Mouse (Mus musculus) ES-E14 (cell line): ENCODE measurements around the gene Kctd21. TPM values are rescaled to one million over a fixed set of nuclear protein-coding genes. Genes with fewer than 3 reads are reported as not detected.

Experiments
- DNase-seq: peaks from one replicate; pipeline ENCODE4 v3.0.0-alpha.2; 2013; ENCODE audit warnings: low read depth, low spot score
- H3K27ac ChIP-seq: 2 replicates; pipeline ENCODE4 v1.5.1; 2012; ENCODE audit warnings: low read depth, mild to moderate bottlenecking, low read length, moderate library complexity, mixed read lengths; ENCODE audit not compliant: poor library complexity, insufficient read depth, severe bottlenecking
- H3K36me3 ChIP-seq: 2 replicates; pipeline ENCODE4 v1.6.1; 2012; ENCODE audit warnings: mild to moderate bottlenecking, low read length, moderate library complexity, mixed read lengths; ENCODE audit not compliant: control insufficient read depth, poor library complexity, insufficient read depth, severe bottlenecking
- H3K4me1 ChIP-seq, 2 experiments: fragments of 150-350 bp in 1 of 2; sonication (generic) in 1 of 2; 2 replicates each; pipeline ENCODE4 v1.6.1; 2012; ENCODE audit warnings: low read length in 2 of 2, mild to moderate bottlenecking in 1 of 2, mixed read lengths in 1 of 2; ENCODE audit not compliant: control insufficient read depth in 2 of 2, insufficient read depth in 2 of 2, poor library complexity in 1 of 2
- H3K4me3 ChIP-seq, 2 experiments: fragments of 150-350 bp in 1 of 2; sonication (generic) in 1 of 2; 2 replicates each; pipeline ENCODE4 v1.5.1; 2012; ENCODE audit warnings: low read length in 2 of 2, low read depth in 1 of 2, mild to moderate bottlenecking in 1 of 2, mixed read lengths in 1 of 2; ENCODE audit not compliant: insufficient read depth in 1 of 2, poor library complexity in 1 of 2, severe bottlenecking in 1 of 2
- H3K9ac ChIP-seq: 2 replicates; pipeline ENCODE4 v1.6.1; 2012; ENCODE audit warnings: low read depth, mild to moderate bottlenecking, low read length, mixed read lengths; ENCODE audit not compliant: poor library complexity, insufficient read depth, severe bottlenecking
- H3K9me3 ChIP-seq: fragments of 150-350 bp; sonication (generic); 2 replicates; pipeline ENCODE4 v1.6.1; 2012; ENCODE audit warnings: low read depth, mild to moderate bottlenecking, low read length; ENCODE audit not compliant: control insufficient read depth, insufficient read depth
- CHD2 ChIP-seq: IDR thresholded peaks from 2 replicates; pipeline ENCODE4 v1.6.1; 2014; ENCODE audit warnings: mild to moderate bottlenecking, low read depth, low read length, inconsistent platforms
- HCFC1 ChIP-seq: IDR thresholded peaks from 2 replicates; pipeline ENCODE4 v1.6.1; 2012; ENCODE audit warnings: low read length, inconsistent platforms, borderline replicate concordance; ENCODE audit not compliant: insufficient read depth
- MAFK ChIP-seq: IDR thresholded peaks from 2 replicates; pipeline ENCODE4 v1.6.1; 2014; ENCODE audit warnings: mild to moderate bottlenecking, low read depth, low read length, inconsistent platforms; ENCODE audit not compliant: insufficient read depth
- ZC3H11A ChIP-seq: IDR thresholded peaks from 2 replicates; pipeline ENCODE4 v1.6.1; 2012; ENCODE audit warnings: low read depth, mild to moderate bottlenecking, inconsistent platforms, low read length, borderline replicate concordance
- ZNF384 ChIP-seq: IDR thresholded peaks from 2 replicates; pipeline ENCODE4 v1.6.1; 2012; ENCODE audit warnings: low read depth, low read length, inconsistent platforms
- in situ Hi-C, 2 experiments: fragments of 600-800 bp; cut with MboI; formaldehyde crosslinking; loops; one replicate each; pipeline ENCODE4 v1.15.1; 2025; ENCODE audit warnings: low sequenced_read_pairs in 2 of 2, inconsistent platforms in 1 of 2; ENCODE audit not compliant: unreplicated experiment in 2 of 2
- total RNA-seq: library from RNA; depleted of rRNA; stranded (reverse); fragments of 300-350 nt; gene quantifications from 2 replicates; pipeline ENCODE4 v1.2.3, GENCODE M21; 2012

The Kctd21 gene
- total RNA-seq, 1 experiment, result 1.4 TPM

DNA sequence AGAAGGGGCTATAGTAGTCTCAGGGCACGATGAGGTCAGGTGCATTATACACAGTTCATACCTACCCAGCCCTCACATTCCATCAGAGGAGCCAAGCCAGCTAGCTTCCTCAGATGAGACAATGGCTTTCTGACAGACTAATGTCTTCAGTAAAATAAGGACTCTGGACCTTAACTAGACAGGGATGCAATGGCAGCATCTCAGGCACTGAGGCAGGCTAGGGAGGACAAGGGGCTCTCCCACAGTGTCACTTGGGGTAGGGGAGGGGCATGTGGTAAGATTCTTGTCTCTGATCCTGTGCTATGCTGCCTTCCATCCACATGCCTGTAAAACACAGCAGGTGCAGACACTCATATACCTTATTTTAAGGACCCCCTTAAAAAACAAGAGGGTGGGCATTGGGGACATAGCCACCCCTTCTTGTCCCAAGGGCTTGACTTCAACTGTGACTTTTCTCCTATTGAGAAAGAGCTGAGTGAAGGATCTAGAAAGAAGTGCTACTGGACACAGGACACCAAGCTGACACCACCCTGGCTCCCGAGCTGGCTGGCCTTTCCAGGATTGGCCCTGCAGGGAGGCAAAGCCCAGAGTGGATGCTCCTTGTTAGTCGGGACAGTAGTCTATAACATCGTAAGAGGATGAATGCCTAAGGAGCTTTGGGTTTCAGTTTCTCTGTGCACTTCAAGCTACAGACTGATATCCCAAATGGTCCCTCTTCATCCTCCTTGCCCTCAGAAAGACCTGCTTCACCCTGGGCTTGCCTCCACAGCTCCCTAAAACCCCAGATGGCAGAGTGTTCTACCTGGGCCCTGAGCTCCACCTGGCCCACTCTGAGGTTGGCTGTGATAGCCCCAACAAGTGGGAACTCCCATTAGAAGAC lies 22.4 kb upstream of the Kctd21 start:
- H3K36me3 ChIP-seq, result peaks cover 9% of the 10 kb centered on the region; the same call in 1 of the 2 replicates
- in situ Hi-C loops, result no loop called here

DNA sequence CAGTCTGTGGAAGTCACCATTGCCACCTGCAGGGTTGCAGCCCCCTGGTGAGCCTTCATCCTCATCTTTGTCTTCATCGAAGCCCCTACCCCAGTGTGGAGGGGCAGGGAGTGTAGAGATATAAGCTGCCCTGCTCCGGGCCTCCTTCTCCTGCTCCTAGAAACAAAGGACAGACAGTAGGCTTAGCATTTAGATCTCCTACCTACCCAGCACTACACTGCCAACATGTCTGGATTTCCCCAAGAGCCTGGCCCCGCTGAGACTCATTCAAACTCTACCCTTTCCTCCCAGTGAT lies 21.8 kb upstream of the Kctd21 start:
- in situ Hi-C loops, result no loop called here
- no peak for DNase-seq
- Histone ChIP-seq H3K36me3 (peaks cover 9% of the 10 kb centered on the region; the same call in 1 of the 2 replicates), H3K4me1 (no peaks in the 10 kb centered on the region), H3K9ac (no peak overlapping the region), H3K4me3 (no peak overlapping the region), H3K27ac (no peak overlapping the region), H3K9me3 (no peaks in the 10 kb centered on the region)
- TF ChIP-seq CHD2 (no peak), HCFC1 (no peak), ZC3H11A (no peak), MAFK (no peak), ZNF384 (no peak)

More for the DNA sequence above, 22.4 kb upstream of the Kctd21 start:
- H3K9ac ChIP-seq, result no peak overlapping the region
- no peaks in the 10 kb centered on the region for H3K9me3 ChIP-seq
- TF ChIP-seq ZNF384 (no peak), ZC3H11A (no peak), MAFK (no peak), HCFC1 (no peak), CHD2 (no peak)
- H3K4me3 ChIP-seq, result no peak overlapping the region
- no peak for DNase-seq
- no peaks in the 10 kb centered on the region for H3K4me1 ChIP-seq
- no peak overlapping the region for H3K27ac ChIP-seq

DNA sequence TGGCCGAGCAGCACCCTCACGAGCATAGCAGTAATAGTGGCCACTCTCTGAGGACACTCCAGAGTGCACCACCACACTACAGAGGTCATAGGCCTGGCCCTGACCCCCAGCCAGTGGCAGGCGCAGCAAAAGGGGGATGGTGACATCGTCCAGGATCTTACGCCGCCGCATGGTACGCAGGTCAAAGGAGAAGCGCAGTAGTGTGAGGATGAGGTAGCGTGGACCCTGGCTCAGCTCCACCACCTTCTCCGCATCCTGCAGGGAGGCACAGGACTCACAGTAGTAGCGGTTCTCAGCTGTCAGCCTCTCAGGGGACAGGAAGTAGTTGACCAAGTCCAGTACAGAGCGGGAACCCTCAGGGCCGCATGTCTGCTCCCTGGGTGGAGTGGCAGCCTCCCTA lies 20.5 kb upstream of the Kctd21 start:
- Histone ChIP-seq H3K4me1 (no peaks in the 10 kb centered on the region), H3K9me3 (no peaks in the 10 kb centered on the region), H3K4me3 (no peak overlapping the region), H3K9ac (no peak overlapping the region), H3K27ac (no peak overlapping the region), H3K36me3 (peaks cover 10% of the 10 kb centered on the region; the same call in 1 of the 2 replicates)
- in situ Hi-C loops, result no loop called here
- TF ChIP-seq ZNF384 (no peak), ZC3H11A (no peak)
- DNase-seq, result no peak

DNA sequence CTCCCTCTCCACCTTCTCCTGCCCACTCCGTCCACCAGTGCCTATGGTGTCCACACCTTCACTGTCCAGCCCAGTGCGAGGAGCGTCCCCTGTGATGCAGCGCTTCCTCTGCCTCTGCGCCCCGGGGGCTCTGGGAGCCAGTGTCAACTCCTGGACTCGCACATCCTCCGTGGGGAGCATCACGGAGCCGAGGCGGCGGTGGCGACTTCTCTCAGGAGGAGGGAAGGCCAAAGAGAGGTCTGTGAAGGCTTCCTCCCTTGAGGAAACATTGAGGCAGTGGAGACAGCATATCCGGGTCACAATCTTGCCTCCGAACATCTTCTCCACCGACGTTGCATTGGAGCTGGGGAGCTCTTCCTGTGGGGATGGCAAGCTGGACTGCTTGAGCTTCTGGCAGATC lies 19.9 kb upstream of the Kctd21 start:
- TF ChIP-seq MAFK (no peak), ZC3H11A (no peak), ZNF384 (no peak), HCFC1 (no peak), CHD2 (no peak)
- H3K4me3 ChIP-seq, result no peak overlapping the region
- H3K4me1 ChIP-seq, result no peaks in the 10 kb centered on the region
- no peaks in the 10 kb centered on the region for H3K9me3 ChIP-seq
- H3K9ac ChIP-seq, result no peak overlapping the region
- no peak overlapping the region for H3K27ac ChIP-seq
- no peak for DNase-seq
- peaks cover 10% of the 10 kb centered on the region; the same call in 1 of the 2 replicates for H3K36me3 ChIP-seq
- in situ Hi-C loops, result no loop called here

DNA sequence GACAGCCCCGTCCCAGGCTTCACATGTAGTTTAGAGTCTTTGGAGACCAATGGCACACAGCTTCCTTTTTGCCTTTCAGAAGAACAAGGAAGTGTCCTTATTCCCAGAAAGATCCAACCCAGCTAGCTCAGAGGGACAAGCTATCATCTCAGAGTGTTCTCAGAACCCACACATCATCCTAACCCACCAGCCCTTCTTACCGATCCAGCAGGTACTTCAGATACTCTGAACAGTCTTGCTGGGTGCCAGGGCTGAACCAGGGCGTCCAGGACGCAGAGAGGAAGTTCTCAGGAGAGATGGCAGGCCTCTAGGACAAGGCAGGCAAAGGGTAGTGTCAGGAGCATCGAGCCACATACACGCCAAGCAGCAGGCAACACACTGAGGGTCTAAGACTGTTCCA lies 19.3 kb upstream of the Kctd21 start:
- Histone ChIP-seq H3K9me3 (no peaks in the 10 kb centered on the region), H3K27ac (no peak overlapping the region), H3K4me1 (no peaks in the 10 kb centered on the region), H3K36me3 (peaks cover 10% of the 10 kb centered on the region; the same call in 1 of the 2 replicates), H3K9ac (no peak overlapping the region), H3K4me3 (no peak overlapping the region)
- in situ Hi-C loops, result no loop called here
- TF ChIP-seq HCFC1 (no peak), ZC3H11A (no peak), CHD2 (no peak), ZNF384 (no peak), MAFK (no peak)
- no peak for DNase-seq
